Mouse (Mus musculus) embryonic facial prominence, embryonic 14.5 days (tissue): ENCODE results near the gene Rnf20. TPM values are rescaled to one million over a fixed set of nuclear protein-coding genes. Genes with fewer than 3 reads are reported as not detected.
"Not testable (repeated sequence)": the region's sequence is repeated elsewhere in the genome, so short reads cannot be mapped to it uniquely, and the experiment has no call there.

Experiments used
- ATAC-seq: fragments of 200-750 bp; cut with Nextera tagmentation; 2 replicates; pipeline ENCODE4 v1.8.0; 2017; ENCODE audit warnings: low read depth, moderate number of reproducible peaks, moderate TSS enrichment
- DNase-seq: peaks from one replicate; pipeline ENCODE4 v3.0.0-alpha.2; 2015; ENCODE audit warnings: low spot score
- H3K27ac ChIP-seq: fragments of 300-500 bp; sonication (generic); replicated peaks from 2 replicates; pipeline ENCODE4 v1.5.1; 2014; ENCODE audit warnings: low read depth, mild to moderate bottlenecking, low read length, moderate library complexity
- H3K27me3 ChIP-seq: fragments of 300-500 bp; sonication (generic); replicated peaks from 2 replicates; pipeline ENCODE4 v1.6.1; 2014; ENCODE audit warnings: low read length; ENCODE audit not compliant: control insufficient read depth, insufficient read depth
- H3K36me3 ChIP-seq: fragments of 300-500 bp; sonication (generic); 2 replicates; pipeline ENCODE4 v1.6.1; 2014; ENCODE audit warnings: low read length, mixed read lengths; ENCODE audit not compliant: control insufficient read depth, insufficient read depth
- H3K4me1 ChIP-seq: fragments of 300-500 bp; sonication (generic); 2 replicates; pipeline ENCODE4 v1.6.1; 2014; ENCODE audit warnings: antibody characterized with exemption, low read length; ENCODE audit not compliant: control insufficient read depth, insufficient read depth
- H3K4me2 ChIP-seq: fragments of 300-500 bp; sonication (generic); 2 replicates; pipeline ENCODE4 v1.6.1; 2014; ENCODE audit warnings: low read depth, mild to moderate bottlenecking, low read length, moderate library complexity, mixed read lengths
- H3K4me3 ChIP-seq: fragments of 300-500 bp; sonication (generic); 2 replicates; pipeline ENCODE4 v1.5.1; 2014; ENCODE audit warnings: low read depth, mild to moderate bottlenecking, low read length
- H3K9ac ChIP-seq: fragments of 300-500 bp; sonication (generic); 2 replicates; pipeline ENCODE4 v1.6.1; 2014; ENCODE audit warnings: low read depth, mild to moderate bottlenecking, low read length, moderate library complexity, mixed read lengths
- H3K9me3 ChIP-seq: fragments of 300-500 bp; sonication (generic); 2 replicates; pipeline ENCODE4 v1.6.1; 2016; ENCODE audit warnings: low read length; ENCODE audit not compliant: control insufficient read depth
- WGBS: fragments of 180-500 bp; shearing (Covaris S2); extraction: QIAGEN DNeasy Blood & Tissue Kit; methylation state at CpG from one replicate; pipeline ENCODE4 v1.1.7; 2014; 5-methylcytosine and 5-hydroxymethylcytosine counted together
- polyA plus RNA-seq: library from polyadenylated mRNA; unstranded; fragments of >200 nt; fragmentation: Nextera tagmentation; extraction: Ambion mirVana; gene quantifications from 2 replicates; pipeline ENCODE4 v1.2.1, GENCODE M21; 2014

Gene Rnf20
- polyA plus RNA-seq, 1 experiment from 2014 or later, result 54.8 TPM

DNA sequence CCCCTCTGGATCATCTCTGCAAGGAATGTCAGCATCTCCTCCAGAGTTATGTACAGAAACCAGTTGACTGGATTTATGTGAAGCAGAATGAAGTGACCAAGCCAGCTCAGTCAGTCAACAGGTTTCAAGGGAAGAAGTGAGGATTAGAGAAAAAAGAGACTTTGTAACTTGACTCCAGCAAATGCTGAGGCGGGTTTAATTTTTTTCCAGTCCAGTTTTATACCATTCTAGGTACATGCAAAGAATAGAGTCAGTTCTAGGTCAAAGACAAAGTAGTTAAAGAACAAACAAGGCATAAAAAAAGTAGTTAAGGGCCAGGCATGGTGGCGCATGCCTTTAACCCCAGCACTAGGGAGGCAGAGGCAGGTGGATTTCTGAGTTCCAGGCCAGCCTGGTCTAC is 28.6 kb upstream of the Rnf20 start:
- 70% methylated on average over 2 of the region's 2 CpGs for WGBS
- Histone ChIP-seq H3K27me3 (no peaks in the 10 kb centered on the region), H3K36me3 (no peaks in the 10 kb centered on the region), H3K27ac (no peak overlapping the region), H3K9ac (no peak overlapping the region), H3K4me3 (no peak overlapping the region), H3K4me2 (no peak overlapping the region), H3K4me1 (peaks cover 4% of the 10 kb centered on the region; the same call in 1 of the 2 replicates), H3K9me3 (no peaks in the 10 kb centered on the region)
- DNase-seq (no peak), ATAC-seq (no peak)

DNA sequence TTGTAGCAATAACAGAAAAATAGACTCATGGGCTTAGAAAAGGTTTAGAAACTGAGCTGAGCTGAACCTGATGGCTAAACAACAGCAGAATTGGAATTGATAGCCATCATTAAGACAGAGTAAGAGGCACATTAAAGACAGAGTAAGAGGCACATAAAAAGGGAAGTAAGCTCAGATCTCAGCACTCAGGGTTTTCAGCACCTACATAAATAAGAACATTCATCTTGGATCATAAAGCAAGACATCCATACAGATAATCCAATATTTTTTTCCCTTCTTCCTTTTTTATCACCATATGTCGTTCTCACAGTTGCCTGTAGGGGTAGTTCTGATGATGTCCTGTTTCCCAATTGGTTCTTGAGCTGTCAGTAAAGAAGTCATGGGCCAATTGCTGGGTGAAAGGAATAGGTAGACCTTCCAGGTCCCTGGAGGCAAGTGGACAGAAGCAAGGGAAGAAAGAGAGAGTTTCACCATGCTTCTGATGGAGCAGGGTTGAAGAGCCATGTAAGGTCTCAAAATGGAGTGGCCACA is 27.7 kb upstream of the Rnf20 start:
- ATAC-seq, result no peak; the same call in 1 of the 2 replicates

DNA sequence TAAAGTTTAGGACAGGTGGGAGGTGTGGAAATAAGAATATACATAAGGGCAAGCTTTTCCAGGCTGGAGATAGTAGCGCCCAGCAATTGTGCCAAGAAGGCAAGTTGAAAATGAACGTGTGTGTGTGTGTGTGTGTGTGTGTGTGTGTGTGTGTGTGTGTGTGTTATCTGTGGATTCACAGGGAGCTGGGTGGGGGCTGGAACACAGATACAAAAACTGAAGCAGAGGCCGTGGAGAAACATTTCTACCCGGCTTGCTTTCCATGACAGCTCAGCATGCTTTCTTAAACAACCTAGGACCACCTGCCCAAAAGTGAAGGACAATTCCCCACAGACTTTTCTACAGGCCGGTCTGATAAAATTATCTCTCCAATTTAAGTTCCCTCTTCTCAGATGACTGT is 27.2 kb upstream of the Rnf20 start:
- Histone ChIP-seq H3K27ac (no peak overlapping the region), H3K36me3 (no peaks in the 10 kb centered on the region), H3K9me3 (no peaks in the 10 kb centered on the region), H3K4me1 (no peaks in the 10 kb centered on the region), H3K4me3 (no peak overlapping the region), H3K27me3 (no peaks in the 10 kb centered on the region), H3K4me2 (no peak overlapping the region), H3K9ac (no peak overlapping the region)
- 87% methylated on average over 5 of the region's 5 CpGs for WGBS
- DNase-seq (no peak), ATAC-seq (no peak)

More for the DNA sequence above, 27.7 kb upstream of the Rnf20 start:
- no peaks in the 10 kb centered on the region for H3K9me3 ChIP-seq
- no peaks in the 10 kb centered on the region for H3K36me3 ChIP-seq
- no peak overlapping the region for H3K4me2 ChIP-seq
- no peaks in the 10 kb centered on the region for H3K4me1 ChIP-seq
- WGBS, result 59% methylated on average over 1 of the region's 1 CpGs
- no peak overlapping the region for H3K9ac ChIP-seq
- H3K27ac ChIP-seq, result no peak overlapping the region
- no peak for DNase-seq
- H3K27me3 ChIP-seq, result no peaks in the 10 kb centered on the region
- no peak overlapping the region for H3K4me3 ChIP-seq

DNA sequence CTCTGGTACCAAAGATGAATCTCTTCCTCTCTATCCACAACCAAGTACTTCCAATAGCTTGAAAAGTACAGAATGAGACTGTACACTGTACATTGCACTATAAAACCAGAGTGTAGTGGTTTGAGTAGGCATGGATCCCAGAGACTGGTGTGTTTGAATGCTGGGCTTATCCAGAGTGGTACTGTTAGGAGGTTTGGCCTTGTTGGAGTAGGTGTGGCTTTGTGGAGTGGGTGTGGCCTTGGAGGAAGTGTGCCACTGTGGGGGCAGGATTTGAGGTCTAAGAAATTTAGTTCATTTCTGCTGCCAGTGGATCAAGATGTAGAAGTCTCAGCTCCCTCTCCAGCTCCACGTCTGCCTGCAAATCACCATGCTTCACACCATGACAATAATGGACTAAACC is 26.3 kb upstream of the Rnf20 start:
- H3K9ac ChIP-seq, result no peak overlapping the region
- no peaks in the 10 kb centered on the region for H3K27me3 ChIP-seq
- ATAC-seq, result no peak
- DNase-seq, result no peak
- H3K36me3 ChIP-seq, result no peaks in the 10 kb centered on the region
- no peak overlapping the region for H3K4me3 ChIP-seq
- no peak overlapping the region for H3K4me2 ChIP-seq
- no peak overlapping the region for H3K27ac ChIP-seq
- no peaks in the 10 kb centered on the region for H3K9me3 ChIP-seq
- H3K4me1 ChIP-seq, result no peaks in the 10 kb centered on the region
- WGBS, result 83% methylated on average over 1 of the region's 1 CpGs

DNA sequence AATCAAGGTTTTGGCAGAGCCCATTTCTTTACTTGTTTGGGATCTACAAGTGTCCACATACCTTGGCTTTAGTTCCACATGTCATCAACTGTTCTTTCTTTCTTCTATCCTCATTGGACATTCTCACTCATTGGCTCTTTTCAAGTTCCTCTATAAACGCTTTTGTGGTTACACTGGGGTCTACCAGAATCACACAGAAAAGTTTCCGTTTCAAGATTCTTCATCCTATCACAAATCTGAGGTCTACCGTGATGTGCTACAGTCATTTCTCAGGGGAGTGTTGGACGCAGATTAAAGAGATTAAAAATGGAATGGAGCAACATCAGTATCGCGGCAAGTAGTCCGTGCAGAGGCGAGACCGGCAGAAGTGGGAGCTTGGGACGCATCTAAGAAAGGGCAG is 14.9 kb upstream of the Rnf20 start:
- DNase-seq (no peak), ATAC-seq (no peak)
- no peaks in the 10 kb centered on the region for H3K4me1 ChIP-seq
- no peak overlapping the region for H3K9ac ChIP-seq
- no peak overlapping the region for H3K4me3 ChIP-seq
- H3K36me3 ChIP-seq, result no peaks in the 10 kb centered on the region
- no peak overlapping the region for H3K27ac ChIP-seq
- WGBS, result 92% methylated on average over 10 of the region's 10 CpGs
- no peaks in the 10 kb centered on the region for H3K27me3 ChIP-seq
- H3K4me2 ChIP-seq, result no peak overlapping the region
- no peaks in the 10 kb centered on the region for H3K9me3 ChIP-seq

DNA sequence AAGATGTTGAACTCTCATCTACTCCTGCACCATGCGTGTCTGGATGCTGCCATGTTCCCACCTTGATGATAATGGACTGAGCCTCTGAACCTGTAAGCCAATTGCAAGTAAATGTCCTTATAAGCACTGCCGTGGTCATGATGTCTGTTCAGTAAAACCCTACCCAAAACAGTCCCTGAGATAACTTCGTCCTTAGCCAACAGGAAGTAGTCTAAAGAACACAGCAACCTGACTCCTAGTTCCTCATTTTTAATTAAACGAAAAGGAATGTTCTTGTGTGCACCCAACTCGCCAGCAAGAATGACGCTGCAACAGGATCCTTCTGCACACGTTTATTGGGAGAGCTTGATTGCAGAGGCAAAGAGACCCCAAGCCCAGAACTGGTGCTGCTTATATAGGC is 11.9 kb upstream of the Rnf20 start:
- H3K4me1 ChIP-seq, H3K9me3 ChIP-seq, H3K4me2 ChIP-seq, ATAC-seq, H3K36me3 ChIP-seq, H3K27ac ChIP-seq, H3K9ac ChIP-seq, H3K27me3 ChIP-seq, DNase-seq, H3K4me3 ChIP-seq: not testable (repeated sequence)
- 90% methylated on average over 7 of the region's 7 CpGs for whole genome bisulfite sequencing

DNA sequence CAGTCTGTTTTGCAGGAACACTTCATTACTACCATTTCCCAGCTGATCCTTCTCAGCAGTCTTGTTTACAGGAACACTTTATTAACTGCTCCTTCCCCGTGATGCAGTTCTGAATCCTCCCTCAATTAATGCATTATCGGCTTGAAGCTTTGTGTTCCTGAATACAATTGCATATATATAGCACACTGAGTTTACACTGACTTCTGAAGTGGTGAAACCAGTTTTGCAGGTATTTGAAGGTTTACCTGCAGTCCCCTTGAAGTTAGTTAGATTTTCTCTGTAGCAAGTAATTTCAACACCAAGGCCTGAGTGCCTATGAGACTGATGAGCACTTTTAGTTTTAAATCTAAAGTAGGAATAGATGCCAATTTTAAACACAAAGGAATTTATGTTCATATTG is 9.5 kb upstream of the Rnf20 start:
- Histone ChIP-seq H3K27me3 (no peaks in the 10 kb centered on the region), H3K9me3 (no peaks in the 10 kb centered on the region), H3K4me1 (no peaks in the 10 kb centered on the region), H3K4me3 (no peak overlapping the region), H3K9ac (no peak overlapping the region), H3K36me3 (no peaks in the 10 kb centered on the region), H3K27ac (no peak overlapping the region), H3K4me2 (no peak overlapping the region)
- DNase-seq (peak; percentile 72), ATAC-seq (peak; percentile 68; the same call in 1 of the 2 replicates)
- 66% methylated on average over 2 of the region's 2 CpGs for WGBS

DNA sequence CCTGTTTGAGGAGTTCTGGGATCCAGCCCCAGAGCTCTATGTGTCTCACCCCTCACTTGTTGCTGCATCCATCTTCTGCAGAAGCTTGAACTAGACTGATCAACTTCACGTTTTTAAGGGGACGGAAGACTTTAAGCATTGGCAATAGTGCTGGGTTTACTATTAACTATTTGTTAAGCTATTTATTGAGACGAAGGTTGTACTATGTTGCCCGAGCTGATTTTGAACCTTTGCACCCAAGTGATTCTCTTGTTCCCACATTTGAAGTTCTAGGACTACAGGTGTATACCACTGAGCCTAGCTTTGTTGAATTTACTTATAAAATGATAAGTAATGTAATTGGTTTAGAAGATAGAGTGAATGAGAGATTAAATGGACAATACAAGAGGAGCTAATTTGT is 7.9 kb upstream of the Rnf20 start:
- ATAC-seq (no peak), DNase-seq (no peak)
- Histone ChIP-seq H3K4me1 (no peaks in the 10 kb centered on the region), H3K4me3 (no peak overlapping the region), H3K27me3 (no peaks in the 10 kb centered on the region), H3K27ac (no peak overlapping the region), H3K4me2 (no peak overlapping the region), H3K9me3 (no peaks in the 10 kb centered on the region), H3K9ac (no peak overlapping the region), H3K36me3 (no peaks in the 10 kb centered on the region)
- 84% methylated on average over 4 of the region's 4 CpGs for WGBS

DNA sequence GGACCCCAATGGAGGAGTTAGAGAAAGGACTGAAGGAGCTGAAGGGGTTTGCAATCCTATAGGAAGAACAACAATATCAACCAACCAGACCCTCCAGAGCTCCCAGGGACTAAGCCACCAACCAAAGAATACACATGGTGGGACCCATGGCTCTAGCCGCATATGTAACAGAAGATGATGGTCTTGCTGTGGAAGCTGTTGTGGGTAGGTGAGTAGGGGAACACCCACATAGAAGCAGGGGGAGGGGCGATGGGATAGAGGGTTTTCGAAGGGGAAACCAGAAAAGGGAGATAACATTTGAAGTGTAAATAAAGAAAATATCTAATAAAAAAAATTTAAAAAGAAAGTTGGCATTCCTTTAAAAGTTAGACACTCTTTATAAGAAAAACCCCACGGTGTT is 6.8 kb upstream of the Rnf20 start:
- not testable (repeated sequence) for H3K36me3 ChIP-seq, H3K4me1 ChIP-seq, DNase-seq, H3K4me2 ChIP-seq, H3K27me3 ChIP-seq, H3K4me3 ChIP-seq, ATAC-seq, H3K27ac ChIP-seq, H3K9me3 ChIP-seq, H3K9ac ChIP-seq
- 83% methylated on average over 4 of the region's 4 CpGs for WGBS
